Mouse (Mus musculus): ENCODE measurements at regions not wholly inside any gene's neighbourhood (a gene's known extent, or its start where the extent isn't known, plus 50 kb on each side); places are given as distances from the start of the nearest gene placed in this dataset.

DNA sequence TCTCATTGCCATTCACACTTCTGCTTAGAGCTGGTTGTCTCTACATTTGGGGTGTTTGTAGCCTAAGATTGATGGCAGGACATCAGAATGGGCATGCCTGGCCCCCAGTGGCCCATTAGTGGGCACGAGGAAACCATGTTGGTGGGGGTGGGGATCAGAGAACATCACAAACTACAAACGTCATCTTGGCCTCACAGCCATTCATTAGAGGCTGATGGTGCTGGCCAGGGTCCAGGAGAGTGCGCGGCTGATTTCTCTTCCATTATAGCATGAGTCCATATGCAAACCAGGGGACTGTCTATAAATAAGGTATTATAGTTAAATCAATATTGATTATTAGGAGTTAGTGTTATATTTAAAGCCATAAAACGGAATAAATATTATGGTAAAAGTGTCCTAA is 67.9 kb downstream of the 3100002H09Rik start:
- in situ Hi-C loops (cut with MseI, MboI), result no loop called here

DNA sequence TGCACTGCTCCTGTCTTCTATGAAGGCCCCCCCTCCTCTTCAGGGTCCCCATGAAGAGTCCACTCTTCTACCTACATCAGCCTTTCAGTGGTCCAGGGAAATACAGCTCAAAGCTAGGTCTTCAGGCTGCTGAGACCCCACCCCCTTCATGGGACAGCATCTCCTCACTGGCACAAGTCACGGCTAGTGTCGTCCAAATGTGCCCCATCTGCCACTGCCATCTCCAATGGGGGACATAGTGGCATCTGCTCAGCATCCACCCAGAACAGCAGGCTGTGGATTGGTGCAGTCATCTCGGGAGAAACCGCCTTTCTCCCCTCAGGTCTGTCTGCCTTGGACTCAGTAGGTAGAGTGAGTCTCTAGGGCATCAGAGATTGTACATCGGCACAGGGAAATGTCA is 72.1 kb downstream of the 3100002H09Rik start:
- in situ Hi-C loops (cut with MseI, MboI), result no loop called here

DNA sequence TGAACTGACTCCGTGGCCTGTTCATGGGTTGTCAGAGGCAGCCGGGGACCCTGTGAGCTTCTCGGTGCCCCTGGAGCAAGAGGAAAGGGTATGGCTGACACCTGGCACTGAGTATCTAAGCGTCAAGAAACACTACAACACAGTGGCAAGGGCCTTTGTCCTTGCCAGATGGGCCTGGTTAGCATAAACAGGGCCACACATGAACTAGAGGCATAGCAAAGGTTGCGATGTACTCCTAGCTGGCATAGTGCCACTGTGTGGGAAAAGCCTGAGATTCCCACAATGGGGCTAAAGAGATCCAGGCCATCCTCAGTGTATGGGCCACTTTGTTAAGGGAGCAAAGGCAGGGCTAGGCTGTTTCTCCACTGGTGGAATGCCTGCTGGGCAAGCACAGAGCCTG is 72.9 kb downstream of the 3100002H09Rik start:
- in situ Hi-C loops (cut with MseI, MboI), result no loop called here

DNA sequence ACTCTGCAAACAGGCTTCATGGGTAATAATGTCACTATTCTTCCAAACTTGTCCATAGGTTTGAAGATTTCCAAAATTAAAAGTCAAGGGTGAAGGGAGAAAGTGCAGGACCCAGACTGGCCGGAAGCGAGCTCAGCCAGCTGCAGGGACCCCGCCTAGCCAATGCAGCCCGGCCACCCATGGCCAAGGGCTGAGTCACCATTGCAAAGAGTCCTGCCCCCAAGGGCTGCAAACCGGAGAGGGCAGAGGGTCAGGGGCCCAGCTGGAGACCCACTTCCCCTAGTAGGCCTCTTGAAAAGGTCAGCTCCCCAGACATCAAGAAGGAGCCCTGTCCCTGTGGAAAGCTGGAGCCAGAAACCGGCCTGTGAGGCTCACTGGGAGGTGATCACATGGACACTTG is 77.0 kb downstream of the 3100002H09Rik start:
- in situ Hi-C loops (cut with MseI, MboI), result no loop called here

DNA sequence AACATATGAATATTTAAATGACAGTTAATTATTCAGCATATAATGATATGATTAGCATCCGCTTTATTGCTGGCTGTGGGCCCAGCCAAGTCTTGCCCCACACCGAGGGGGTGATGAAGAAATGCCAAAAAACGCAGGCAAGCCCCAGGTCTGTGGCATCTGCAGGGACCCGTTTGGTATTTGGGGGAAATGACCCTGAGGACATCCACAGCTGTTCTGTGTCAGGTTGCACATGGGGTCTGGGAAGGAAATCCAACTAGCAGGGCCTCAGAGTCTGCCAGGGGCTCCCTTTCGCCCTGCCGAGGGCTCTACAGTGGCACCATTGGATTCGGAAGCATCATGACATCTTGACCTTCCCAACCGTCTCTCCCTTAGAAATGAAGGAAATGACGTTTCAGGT is 80.0 kb downstream of the 3100002H09Rik start:
- in situ Hi-C loops (cut with MseI, MboI), result no loop called here

DNA sequence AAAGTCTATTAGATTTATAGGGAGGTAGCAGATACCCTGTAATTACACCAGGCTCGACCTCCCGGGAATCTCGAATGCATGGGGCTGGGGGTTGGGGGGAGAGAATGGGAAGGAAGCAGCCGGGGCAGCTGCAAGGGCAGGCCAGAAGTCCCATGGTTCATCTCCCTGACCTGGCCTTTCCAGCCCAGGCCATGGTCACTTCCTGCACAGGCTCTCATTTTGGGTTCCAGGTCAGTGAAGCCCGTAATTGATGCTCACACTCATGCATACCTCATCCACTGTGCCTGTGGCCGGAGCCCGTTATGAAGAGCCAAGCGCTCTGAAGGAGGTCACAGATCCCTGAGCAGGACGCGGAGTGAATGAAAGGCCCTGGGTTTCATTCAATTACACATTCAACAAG is 83.8 kb downstream of the 3100002H09Rik start:
- in situ Hi-C loops (cut with MseI, MboI), result no loop called here

DNA sequence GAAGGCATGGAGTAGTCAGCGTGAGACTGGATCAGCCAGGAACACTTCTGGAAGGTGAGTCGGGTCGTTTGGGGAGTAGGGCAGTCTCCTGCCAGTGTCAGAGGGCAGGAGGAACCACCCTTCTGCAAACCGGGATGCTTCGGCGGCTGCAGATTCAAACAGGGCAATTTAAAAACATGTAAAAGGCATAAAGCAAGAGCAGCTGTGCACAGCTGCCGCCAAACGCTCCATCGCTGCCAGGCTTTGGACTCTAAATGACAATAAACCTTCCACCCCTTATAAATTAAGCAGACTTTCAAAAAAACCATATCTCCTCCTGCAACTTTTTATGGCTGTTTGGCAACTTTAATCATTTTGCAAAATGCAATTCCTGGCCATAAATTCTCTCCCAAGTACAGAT is 84.2 kb downstream of the 3100002H09Rik start:
- in situ Hi-C loops (cut with MseI, MboI), result no loop called here

DNA sequence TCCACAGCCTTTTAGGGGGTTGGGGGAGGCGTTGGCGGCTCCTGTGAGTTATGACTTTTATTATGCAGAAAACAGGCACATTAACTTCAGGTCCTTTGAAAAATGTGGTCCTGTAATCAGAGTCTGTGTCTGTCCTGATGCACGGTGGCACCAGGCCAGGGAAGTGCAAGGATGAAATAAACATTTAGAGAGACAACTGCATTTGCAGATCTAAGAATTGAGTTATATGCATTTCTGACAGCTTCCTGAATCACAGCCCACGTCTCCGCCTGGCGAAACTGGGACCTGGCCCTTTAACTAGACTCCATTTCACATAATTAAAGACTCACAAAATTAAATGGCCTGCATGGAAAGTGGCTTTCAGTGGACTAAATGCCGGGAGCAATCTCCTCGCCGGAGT is 90.3 kb downstream of the 3100002H09Rik start:
- in situ Hi-C loops (cut with MseI, MboI), result no loop called here

DNA sequence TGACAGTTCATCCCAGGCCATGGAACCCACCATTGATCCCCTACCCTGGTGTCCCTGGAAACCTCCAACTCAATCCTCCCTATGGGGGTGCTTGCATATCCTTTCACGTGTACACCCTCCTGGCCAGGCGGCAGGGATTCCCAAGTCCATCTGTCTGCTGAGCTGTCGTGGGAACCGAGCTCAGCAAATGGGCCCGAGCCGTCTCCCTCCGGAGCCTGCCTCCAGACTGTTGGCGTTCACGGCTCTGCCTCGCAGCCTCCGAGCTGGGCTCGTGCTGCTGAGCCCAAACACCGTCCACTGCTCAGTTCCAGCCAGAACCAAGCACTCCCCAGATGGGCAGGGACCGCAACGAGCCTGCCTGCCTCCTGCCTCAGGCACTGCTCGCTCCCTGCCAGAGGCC is 98.8 kb downstream of the 3100002H09Rik start:
- in situ Hi-C loops (cut with MseI, MboI), result no loop called here

DNA sequence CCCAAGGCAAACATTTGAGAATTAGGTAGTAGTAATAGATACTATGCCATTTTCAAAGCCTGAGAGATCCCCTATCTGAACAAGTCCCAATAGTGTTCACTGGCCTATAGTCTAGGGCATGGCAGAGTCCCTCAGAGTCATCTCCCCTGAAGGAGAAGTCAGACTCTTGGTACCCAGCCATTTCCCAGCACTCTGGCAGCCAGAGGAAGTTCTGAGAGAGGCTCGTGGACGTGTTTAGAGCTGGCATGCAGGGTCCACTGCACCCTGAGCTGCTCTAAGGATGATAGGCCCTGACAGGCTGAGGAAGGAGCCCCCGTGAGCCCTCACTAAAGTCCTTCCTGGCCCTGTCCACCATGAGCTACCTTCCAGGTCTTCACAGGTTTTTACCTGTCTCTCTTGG is 99.8 kb downstream of the 3100002H09Rik start:
- in situ Hi-C loops (cut with MseI, MboI), result no loop called here

DNA sequence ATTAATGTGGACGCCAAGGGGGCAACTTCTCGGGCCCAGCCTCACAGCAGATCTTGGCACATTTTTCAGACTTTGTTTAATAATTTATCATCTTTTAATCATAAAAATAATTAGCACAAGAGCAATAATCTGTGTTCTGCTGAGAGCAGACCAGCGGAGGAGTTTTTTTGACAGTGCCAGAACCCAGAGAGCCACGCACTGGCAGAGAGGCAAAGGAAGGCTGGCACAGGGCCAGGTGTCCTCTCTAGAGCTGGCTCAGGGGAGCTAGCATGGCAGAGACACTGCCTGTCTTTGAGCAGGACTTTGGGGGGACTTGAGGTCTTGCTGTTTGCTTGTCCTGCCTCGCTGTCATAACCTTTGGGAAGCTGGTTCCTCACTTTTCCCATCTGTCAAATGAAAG is 100.9 kb downstream of the 3100002H09Rik start:
- in situ Hi-C loops (cut with MseI, MboI), result no loop called here

DNA sequence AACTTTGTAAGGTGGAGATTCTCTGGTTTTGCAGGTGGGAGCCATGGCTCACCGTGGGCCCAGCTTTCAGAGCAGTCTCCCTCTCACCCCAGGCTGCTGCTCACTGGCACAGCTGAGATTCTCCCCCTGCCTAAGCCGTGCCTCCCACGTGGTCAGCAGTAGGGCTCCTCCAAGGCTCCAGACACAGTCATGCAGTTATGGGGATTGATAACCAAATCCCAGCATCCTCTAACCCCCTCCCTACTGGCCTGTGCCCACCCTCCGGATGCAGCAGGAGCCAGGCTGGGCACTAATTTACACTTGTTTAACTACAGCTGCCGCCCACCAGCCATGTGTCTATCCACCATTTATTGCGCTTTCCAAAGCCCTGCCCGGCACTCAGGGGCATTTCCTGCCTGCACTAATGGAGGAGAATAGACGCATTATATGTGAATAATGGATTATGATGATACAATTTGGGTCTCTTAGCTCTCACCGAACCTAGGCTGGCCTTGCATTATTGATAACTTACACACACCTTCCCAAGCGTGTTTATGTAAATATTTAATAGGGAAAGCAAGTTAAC is 104.4 kb downstream of the 3100002H09Rik start:
- in situ Hi-C loops (cut with MseI, MboI), result no loop called here

DNA sequence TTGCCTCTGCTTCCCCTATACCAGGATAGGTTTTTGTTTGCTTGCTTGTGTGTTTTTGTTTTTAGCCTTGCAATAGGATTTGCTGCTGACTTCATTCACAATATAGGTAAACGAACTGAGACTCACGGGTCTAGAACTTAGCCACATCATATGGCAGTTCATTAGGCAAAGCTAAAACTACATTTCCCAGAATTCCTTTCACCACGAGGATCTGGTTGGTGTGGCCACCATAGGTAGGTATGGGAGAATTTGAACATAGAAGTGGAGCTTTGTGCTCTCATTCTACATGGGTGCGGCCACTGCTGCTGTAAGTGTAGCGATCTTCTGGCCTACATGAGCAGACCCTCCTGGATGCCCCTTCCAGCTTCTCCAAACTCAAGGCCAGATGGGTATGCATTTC is 108.8 kb downstream of the 3100002H09Rik start:
- in situ Hi-C loops (cut with MseI, MboI), result no loop called here

DNA sequence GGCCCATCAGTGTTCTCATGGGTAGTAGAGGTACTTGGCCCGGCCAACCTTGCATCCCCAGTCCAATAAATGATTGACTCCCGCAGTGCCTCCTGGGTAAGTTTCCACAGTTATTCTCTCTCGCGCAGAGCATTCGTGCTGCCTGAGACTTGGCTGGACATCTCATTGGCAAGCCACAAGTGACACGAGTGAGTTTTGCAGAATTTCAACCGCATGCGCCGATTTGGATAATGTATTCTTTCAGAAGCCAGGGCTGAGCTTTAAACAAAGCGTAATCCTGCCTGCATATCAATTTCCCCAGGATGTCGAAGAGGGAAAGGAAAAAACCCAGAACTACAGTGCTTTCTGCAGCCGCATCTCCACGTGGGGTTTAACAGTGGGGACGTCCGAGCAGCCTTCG is 112.6 kb downstream of the 3100002H09Rik start:
- in situ Hi-C loops (cut with MseI, MboI), result no loop called here

DNA sequence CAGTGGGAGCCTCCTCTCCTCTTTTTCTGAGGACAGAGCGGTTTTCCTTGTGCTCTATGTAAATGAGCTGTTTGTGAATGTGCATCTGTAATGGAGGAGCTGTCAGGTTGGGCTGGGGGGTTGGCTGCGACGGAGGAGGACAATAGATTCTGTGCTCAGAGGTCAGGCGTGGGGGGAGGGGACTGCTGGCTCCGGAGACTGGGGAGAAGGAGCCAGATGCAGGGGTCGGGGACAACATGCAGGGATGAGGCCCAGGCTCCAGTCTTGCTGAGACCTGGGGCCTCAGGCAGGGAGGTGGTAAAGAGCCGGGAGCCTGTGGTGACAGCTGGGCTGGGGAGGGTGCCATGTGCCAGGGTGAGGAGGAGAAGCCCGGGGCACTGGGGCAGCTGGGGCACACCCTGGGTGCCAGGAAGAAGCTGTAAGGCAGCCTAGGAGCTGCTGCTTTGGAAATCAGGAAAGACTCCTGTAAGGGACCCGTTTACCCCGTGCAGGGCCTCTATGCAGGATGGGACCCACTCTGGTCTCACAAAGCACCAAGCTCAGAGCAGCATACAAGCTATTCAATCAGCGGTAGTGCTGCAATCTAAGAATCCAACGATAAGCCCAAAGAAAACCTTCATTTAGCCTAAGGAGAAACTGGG is 124.5 kb downstream of the 3100002H09Rik start:
- in situ Hi-C loops (cut with MseI, MboI), result no loop called here

DNA sequence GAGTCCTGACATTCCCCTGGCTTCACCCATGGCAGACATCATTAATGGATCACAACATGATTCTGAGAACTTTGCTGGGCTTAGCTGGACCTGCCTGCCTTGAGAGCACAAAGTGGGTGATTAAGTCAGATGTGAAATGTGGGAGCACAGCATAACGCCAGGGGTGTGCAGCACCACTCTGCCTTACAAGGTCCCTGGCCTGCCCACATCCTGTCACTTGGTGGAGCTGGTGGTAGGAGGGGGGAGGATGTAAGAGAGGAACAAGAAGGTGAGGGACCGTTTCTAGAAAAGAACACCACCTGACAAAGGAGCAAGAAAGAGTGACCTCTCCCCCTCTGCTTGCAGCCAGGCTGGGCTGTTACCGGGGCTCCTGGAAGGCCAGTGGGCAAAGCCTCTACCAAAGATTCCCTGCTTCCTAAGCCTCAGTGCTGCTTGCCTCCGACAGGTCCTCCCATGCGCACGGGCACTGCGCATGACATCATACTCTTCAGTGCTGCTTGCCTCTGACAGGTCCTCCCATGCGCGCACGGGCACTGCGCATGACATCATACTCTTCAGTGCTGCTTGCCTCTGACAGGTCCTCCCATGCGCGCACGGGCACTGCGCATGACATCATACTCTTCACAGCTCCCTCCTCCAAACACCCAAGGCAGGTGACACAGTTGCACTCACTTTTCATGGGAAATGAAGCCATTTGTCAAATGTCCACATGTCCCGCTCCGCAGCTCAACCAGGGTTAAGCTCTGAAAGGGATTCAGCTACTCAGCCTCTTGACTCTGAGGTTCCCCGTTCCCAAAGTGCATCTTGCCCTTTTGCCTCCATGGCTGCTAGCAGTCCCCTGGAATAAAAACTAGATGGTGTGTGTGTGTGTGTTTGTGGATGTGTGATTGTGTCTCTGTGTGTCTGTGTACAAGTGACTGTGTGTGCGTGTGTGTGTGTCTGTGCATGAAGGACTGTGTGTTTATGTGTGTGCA is 125.7 kb downstream of the 3100002H09Rik start:
- in situ Hi-C loops (cut with MseI, MboI), result no loop called here

DNA sequence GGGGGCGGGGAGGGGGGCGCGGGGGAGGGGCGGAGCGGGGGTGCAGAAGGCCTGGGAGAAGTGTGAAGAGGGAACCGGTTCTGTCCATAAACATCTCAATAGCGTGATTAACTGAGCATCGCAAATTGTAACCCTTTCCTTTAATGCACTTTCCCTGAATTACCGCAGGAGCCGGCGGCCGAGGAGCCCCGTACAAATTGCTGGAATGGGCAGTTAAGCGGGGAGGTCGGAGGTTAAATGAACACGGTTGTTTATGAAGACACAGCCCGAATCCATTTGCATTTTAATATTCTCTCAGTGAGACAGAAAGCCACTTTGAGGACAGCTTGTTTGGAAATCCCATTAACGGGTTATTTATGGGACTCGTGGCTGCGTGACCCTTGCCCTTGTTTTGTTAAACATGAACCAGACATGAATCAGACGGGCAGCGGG is 132.7 kb downstream of the 3100002H09Rik start:
- in situ Hi-C loops (cut with MseI, MboI), result no loop called here

DNA sequence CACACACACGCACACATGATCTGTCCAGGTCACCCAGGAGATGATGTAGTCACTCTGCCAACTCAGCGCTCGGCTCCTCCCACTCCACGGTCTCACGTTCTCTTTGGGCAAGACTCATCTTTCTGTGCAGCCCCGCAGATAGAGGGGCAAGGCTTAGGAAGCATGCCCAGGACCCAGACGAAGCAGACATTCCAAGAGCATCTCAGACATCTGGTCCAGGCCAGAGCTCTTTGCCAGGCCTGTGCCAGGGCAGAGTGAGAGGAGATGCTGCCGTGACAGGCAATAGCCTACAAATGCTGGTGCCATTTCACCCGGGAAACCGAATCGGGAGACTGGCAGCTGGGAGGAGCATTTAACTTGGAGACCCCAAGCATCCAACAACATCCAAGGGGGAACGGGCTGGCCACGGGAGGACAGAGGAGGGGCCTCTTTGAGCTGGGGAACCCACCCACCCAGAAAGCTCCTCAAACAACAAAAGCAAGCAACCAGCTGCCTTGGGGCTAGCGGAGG is 133.2 kb downstream of the 3100002H09Rik start:
- in situ Hi-C loops (cut with MseI, MboI), result no loop called here

DNA sequence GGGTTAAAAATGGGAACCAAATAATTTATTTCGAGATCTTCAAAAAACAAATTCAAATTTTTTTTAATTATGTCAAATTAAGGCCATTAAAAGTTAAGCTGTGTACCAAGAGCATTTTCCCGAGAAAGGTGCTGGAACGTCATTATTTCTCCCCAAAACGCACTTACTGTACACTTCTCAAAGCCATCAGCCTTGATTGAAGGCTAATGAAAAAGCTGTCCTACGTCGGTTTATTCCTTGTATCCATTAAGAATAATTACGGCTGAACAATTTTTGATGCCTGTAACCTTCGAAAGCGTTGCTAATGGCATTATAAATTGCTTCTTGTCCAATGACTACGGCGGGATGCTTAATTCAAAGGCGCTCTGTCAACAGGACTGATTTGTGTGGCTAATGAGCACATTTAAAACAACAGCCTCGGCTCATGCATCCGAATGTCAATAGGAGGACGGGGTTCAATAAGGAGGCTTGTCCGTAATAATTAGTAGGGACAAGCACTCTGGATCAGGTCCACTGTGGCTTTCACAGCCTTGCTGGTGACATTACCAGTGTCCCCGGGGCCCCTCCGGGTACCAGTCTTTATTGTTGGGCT is 145.3 kb downstream of the 3100002H09Rik start:
- in situ Hi-C loops (cut with MseI, MboI), result no loop called here

DNA sequence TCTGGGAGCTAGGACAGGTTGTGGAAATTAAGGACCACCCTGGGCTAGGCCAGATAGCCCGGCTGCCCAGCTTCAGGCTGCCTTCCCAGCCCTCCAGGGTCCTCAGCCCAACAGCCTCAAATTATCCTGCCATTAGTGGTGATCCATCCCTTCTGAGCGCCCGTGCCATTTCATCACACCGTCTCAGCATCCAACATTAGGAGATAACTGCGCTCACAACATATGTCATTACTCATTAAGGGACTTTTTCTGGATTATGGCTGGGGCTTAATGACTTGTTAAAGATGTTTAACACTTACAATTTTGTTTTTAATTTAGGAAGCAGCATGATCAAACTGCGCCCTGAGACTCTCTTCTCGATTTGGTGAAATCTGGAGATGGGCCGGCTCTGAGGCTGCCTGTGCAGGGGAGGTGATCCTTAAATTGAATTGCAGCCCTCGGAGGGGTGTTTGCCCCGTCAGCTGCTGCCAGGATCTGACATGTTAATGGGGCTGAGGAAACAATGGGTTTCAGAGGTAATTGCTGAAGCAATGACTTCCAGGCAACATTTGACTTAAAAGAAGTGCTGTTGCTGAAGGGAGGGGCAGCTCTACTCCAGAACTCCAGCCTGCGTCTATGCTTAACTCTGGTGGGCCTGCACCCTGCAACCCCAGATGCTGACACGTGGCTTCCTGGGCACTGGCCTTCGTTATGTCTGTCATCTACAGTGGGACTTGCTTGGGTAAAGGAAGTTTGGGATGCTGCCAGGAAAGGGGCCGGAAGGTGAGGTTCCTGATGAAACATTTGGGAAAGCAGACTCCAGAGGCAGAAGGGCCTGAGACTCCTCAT is 154.9 kb downstream of the 3100002H09Rik start:
- in situ Hi-C loops (cut with MseI, MboI), result no loop called here

DNA sequence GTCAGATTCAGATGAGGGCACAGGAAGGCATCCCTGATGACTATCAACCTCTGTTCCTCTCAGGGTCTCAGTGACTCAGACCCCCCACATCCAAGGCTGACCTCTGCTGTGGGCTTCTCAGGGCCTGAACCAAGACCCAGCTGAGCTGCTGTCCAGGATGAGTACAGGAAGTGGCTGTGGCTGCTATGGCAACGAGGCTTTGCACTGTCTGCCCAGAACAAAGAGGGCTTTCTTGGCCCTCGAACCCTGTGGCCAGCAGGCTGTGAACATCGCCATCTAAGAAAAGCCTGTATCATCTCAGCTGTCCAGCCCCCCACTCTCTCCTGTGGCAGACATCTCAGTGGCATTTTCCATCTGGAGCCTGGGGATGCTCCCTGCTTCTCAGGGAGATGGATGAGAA is 159.5 kb downstream of the 3100002H09Rik start:
- in situ Hi-C loops (cut with MseI, MboI), result no loop called here

Data from mouse trophoblast stem cell (cell line).